Mouse (Mus musculus) heart, postnatal 36 days (tissue): ENCODE results near the gene Hnrnpa3. TPM values are rescaled to one million over a fixed set of nuclear protein-coding genes. Genes with fewer than 3 reads are reported as not detected.
"Not testable (repeated sequence)": the region's sequence is repeated elsewhere in the genome, so short reads cannot be mapped to it uniquely, and the experiment has no call there.

Source experiments
- DNase-seq, 2 experiments: peaks; one replicate each; pipeline ENCODE4 v3.0.0; 2021 to 2022
- intact Hi-C: fragments of 180-260 bp; cut with DNase I; formaldehyde crosslinking; loops from one replicate; pipeline ENCODE4 v1.15.1; 2025
- total RNA-seq, 2 experiments: library from RNA; stranded (reverse); gene quantifications; 2 replicates each; pipeline ENCODE4 v1.2.3; 2021

Gene Hnrnpa3
- total RNA-seq, result 100 to 1,000 TPM; 137 to 165 TPM

DNA sequence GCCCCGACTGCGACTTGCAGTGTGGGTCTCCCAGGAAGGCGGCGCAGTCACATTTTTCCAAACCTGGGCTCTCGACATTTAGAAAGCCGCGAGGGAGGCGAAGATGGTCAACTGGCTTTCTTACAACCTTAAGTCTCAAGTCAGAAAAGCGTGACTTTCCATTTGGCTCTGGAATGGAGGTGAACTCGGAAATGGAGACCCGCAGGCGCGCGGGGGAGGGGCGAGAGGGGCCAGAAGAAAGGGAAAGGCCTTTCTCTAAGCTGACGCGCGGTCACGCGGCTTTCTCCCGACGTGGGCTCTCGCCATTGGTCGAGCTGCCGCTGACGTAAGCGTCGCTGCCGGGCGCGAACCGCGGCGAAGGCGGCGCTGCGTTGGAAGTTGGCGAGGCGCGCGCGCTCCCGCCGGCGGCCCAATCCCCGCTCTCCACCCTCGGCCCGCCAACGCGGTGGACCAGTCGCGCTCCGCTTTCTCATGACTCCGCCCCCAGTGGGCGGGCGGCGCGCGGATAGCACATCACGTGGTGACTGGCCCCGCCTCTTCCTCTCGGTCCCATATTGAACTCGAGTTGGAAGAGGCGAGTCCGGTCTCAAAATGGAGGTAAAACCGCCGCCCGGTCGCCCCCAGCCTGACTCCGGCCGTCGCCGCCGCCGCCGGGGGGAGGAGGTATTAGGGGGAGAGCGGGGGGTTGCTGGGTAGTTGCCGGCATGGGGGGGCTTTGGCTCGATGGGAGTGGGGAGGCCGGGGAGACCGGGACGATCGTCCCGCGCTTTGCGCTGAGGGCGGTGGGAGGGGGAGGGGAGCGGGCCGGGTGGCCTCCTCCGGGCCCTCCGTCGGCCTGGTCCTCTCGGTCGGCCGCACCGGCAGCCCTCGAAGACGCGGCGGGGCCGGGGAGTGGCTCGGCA, at the start of gene Hnrnpa3:
TSS of gene Hnrnpa3 (plus strand) at position 535 of the 902 bp plus-strand sequence.
- intact Hi-C loops, result loop anchor here (1.0 to 2.0 kb wide), 3 partner anchors 44 to 122 kb away; partner anchors contain the start of gene Nfe2l2
- DNase-seq, result peak; percentile 96 to 97

GRCm38 (mm10) chr2:75609971-75610370, 49.1 kb upstream of the Hnrnpa3 start:
- intact Hi-C loops, result loop anchor here (5.0 kb wide), 4 partner anchors 237 to 462 kb away; partner anchors contain the start of gene Ttc30a1
- no peak for DNase-seq

DNA sequence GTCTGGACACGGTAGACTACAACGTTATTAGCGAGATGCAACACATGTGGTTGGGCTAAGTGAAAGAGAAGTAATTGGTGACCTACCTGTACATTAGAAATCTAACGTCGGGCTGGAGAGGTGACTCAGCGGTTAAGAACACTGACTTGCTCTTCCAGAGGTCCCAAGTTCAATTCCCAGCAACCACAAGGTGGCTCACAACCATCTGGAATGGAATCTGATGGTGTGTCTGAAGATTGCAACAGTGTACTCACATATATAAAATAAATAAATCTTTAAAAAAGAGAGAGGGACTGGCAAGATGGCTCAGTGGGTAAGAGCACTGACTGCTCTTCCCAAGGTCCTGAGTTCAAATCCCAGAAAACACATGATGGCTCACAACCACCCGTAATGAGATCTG, 48.5 kb upstream of the Hnrnpa3 start:
- DNase-seq, intact Hi-C loops: not testable (repeated sequence)

DNA sequence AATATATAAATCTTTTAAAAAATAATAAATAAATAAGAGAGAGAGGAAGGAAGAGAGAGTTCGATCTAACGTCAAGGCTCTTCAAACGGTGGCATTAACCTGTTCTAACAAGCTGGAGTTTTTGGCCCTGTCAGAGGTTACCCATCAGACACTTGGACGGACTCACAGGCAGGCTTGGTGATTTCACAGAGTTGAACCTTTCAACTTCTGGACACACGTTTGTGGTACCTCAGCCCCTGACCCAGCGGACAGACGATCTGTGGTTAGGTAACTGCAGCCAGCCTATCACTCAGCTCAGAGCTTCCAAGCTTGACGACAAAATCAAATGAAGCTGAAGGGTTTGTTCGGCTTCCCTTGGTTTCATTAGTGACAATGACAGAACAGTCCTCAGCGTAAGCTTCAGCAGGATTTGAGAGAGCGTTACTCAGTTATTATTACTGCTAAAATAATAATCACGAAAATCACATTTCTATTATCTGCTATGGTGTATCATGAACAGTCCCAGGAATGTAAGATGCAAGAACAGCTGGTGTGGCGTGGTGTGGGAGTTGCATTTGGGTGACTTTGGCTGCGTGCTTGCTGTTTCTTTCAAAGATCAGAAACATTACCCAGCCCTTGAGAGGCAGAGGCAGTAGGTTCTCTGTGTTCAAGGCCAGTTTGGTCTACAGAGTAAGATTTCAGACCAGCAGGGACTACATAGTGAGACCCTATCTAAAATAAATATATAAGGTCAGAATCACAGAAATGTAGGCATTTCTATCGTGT, 47.8 kb upstream of the Hnrnpa3 start:
- intact Hi-C loops, result no loop called here
- DNase-seq, result no peak

DNA sequence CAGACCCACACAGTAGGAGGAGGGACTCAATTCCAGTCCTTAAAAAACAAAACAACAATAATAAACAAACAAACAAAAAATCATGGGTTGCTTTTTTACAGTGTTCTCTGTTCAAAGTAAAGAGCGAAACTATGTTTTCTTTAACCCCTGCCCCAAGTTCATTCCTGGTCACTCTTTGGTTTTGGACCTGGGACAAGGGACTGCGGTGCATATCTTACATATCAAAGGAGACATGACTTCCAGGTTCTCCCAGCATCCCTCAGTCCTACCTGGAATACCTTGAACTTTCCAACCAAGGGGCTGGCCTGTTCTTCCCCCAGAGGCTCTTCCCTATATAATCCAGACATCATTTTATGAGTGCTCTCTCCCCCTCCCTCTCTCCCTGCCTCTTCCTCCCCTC, 47.1 kb upstream of the Hnrnpa3 start:
- intact Hi-C loops, result no loop called here
- DNase-seq, result no peak

DNA sequence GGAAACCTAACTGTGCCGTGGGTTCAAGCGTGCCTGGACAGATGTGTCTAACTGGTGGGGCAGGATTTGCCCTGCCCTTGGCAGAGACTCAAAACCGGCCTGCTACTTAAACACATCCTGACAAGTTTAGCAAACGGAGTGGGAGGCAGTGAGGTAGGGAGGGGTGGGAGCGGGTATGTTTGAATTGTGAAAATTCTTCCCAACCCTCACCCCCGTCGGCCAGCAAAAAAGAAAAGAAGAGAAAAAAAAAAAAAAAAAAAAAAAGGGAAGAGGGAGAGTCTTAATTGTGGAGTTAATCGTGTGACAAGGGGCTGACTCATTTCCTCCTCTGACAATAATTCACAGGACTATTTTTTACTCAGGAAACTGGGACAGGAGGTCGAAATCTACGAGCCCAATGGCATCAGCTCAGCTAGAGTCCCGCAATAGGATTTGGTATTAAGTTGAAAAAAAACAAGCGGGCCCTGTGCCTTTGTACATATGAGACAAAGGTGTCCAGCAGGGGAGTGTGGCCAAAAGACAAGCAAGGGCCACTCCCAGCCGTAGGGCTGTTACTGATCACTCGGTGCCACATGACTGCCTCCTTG, 46.0 kb upstream of the Hnrnpa3 start:
- intact Hi-C loops, result loop anchor here (1.0 kb wide), 1 partner anchor 90 kb away; no protein-coding TSS in a partner anchor
- peak; percentile 57 to 64 for DNase-seq

- DNase-seq, result no peak
- intact Hi-C loops, result loop anchor here (2.0 kb wide), 1 partner anchor 44 kb away; the partner anchor contains the start of gene Hnrnpa3
These were observed 44.5 kb upstream of the Hnrnpa3 start for GRCm38 (mm10) chr2:75614577-75614976.

DNA sequence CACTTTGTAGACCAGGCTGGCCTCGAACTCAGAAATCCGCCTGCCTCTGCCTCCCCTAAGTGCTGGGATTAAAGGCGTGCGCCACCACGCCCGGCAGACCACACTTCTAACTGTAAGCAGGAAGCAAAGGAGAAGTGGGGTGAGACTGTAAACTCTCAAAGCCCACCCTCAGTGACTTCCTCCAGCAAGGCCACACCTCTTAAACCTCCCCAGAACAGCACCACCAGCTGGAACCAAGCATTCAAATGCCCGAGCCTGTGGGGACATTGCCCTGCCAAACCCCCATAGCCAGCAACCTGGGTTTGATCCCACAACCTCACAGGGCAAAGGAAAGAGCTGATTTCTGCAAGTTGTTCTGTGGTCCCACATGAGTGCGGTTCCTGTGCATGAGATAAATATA, 42.1 kb upstream of the Hnrnpa3 start:
- intact Hi-C loops, result no loop called here
- DNase-seq, result no peak

DNA sequence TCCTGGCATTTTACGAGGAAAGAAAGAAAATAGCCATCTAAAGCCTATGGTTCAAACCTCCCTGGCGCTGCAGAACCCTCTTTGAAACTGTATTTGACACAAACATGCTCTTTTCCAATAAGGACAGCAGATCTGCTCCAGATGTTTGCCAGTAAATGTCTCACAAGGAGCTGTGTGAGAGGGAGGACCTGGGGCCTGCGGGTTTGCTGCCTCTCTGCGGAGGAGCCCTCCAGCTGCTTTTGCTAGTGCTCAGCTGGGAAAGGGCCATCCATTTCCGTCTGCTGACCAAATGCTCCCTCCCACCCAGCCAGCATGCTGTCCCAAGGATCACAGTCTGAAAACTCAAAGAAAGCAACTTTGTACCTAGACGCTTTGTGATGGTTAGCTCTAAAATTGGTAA, 40.3 kb upstream of the Hnrnpa3 start:
- intact Hi-C loops, result no loop called here
- no peak for DNase-seq

GRCm38 (mm10) chr2:75621873-75622654, 37.0 kb upstream of the Hnrnpa3 start:
- intact Hi-C loops, result no loop called here
- no peak for DNase-seq

GRCm38 (mm10) chr2:75625086-75625485, 34.0 kb upstream of the Hnrnpa3 start:
- DNase-seq, result no peak
- intact Hi-C loops, result no loop called here

GRCm38 (mm10) chr2:75626597-75627440, 32.2 kb upstream of the Hnrnpa3 start:
- DNase-seq, result no peak
- intact Hi-C loops, result no loop called here

GRCm38 (mm10) chr2:75628487-75628886, 30.6 kb upstream of the Hnrnpa3 start:
- DNase-seq, result no peak
- intact Hi-C loops, result no loop called here

GRCm38 (mm10) chr2:75631421-75631820, 27.6 kb upstream of the Hnrnpa3 start:
- intact Hi-C loops, result no loop called here
- DNase-seq, result no peak

DNA sequence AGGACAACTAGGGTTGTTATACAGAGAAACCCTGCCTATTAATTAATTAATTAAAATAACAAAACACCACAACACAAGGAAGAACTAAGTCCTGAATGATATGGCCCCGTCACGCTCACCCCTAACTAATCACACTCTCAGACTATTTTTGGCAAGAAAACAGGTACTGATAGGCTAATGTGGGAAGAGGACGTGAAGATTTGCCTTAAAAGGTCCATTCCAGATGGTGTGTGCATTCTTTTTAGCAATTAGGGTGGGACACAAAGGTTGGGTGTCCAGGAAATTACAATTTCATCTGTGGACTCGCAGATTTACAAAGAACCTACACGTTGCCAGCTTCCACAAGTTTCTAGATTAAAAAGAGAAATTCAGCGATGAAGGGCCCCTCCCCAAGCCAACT, 27.0 kb upstream of the Hnrnpa3 start:
- intact Hi-C loops, result no loop called here
- no peak for DNase-seq

DNA sequence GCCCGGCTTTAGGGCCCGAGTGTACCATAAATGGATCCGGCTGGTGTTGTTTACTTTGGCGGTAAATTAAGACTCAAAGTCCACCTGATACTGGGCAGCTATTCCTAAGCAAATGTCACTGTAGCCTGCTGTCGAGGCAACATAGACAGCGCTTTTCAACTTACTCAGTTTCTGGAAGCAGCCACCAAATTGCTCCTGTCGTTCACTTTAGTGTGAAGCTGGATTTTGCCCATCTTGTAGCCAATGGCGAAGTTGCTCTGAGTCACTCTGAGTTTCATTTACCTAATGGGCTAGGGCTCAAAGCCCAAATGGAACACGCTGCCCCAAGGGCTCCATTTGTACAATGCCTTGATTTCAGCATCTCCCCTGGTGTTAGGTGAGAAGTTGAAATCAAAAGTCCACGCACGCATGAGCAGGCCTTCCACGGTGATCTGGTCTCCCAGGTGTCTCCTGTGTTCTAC, 26.3 kb upstream of the Hnrnpa3 start:
- no peak for DNase-seq
- intact Hi-C loops, result no loop called here

- intact Hi-C loops, result no loop called here
- no peak for DNase-seq
These were observed 25.7 kb upstream of the Hnrnpa3 start for GRCm38 (mm10) chr2:75633381-75633780.

GRCm38 (mm10) chr2:75633784-75634183, 25.3 kb upstream of the Hnrnpa3 start:
- intact Hi-C loops, result no loop called here

GRCm38 (mm10) chr2:75634431-75634830, 24.6 kb upstream of the Hnrnpa3 start:
- DNase-seq, intact Hi-C loops: not testable (repeated sequence)

More at GRCm38 (mm10) chr2:75633784-75634183, 25.3 kb upstream of the Hnrnpa3 start:
- no peak for DNase-seq
